Mouse (Mus musculus): Measurements from ENCODE around the gene Mmp2. TPM values are rescaled to one million over a fixed set of nuclear protein-coding genes. Genes with fewer than 3 reads are reported as not detected.
"Not testable (repeated sequence)": the region's sequence is repeated elsewhere in the genome, so short reads cannot be mapped to it uniquely, and the experiment has no call there.

Gene Mmp2
- total and polyA plus RNA-seq, 3 experiments = not detected

GRCm38 (mm10) chr8:92791999-92792398 lies 35.1 kb upstream of the Mmp2 start:
- H3K4me3 ChIP-seq (replicated peaks in 1 of 3; ENCODE audit: low read depth in 2 of 3, low read length in 2 of 3, poor library complexity in 1 of 3); H3K36me3 ChIP-seq (replicated peaks in 1 of 2; ENCODE audit: control insufficient read depth in 1 of 2, insufficient read depth in 1 of 2, low read length in 1 of 2); in situ Hi-C loops (cut with MboI; ENCODE audit: low pct_ligation_motif_present, low pct_unique_long_range_greater_than_20kb, low sequenced_read_pairs); H3K27ac ChIP-seq (ENCODE audit: insufficient read depth, low read depth); H3K4me2 ChIP-seq (ENCODE audit: insufficient read depth, low read depth, poor library complexity, severe bottlenecking); DNase-seq (ENCODE audit: extremely low read depth); H3K4me1 ChIP-seq (ENCODE audit: control insufficient read depth in 1 of 2, insufficient read depth in 2 of 2); H3K79me2 ChIP-seq (replicated peaks; ENCODE audit: control insufficient read depth, extremely low read depth, insufficient read depth, poor library complexity, severe bottlenecking); H3K27me3 ChIP-seq (replicated peaks); dilution Hi-C loops (cut with MboI; ENCODE audit: extremely low pct_ligation_motif_present, extremely low pct_unique_long_range_greater_than_20kb, low sequenced_read_pairs); H3K9ac ChIP-seq (ENCODE audit: insufficient read depth, low read depth): not testable (repeated sequence)
- H3K9me3 ChIP-seq (replicated peaks; ENCODE audit: low read length) = peaks cover 76% of the 10 kb centered on the region

- H3K4me3 ChIP-seq (replicated peaks in 1 of 3; ENCODE audit: low read depth in 2 of 3, low read length in 2 of 3, poor library complexity in 1 of 3) = no peak overlapping the region
- in situ Hi-C loops (cut with MboI; ENCODE audit: low pct_ligation_motif_present, low pct_unique_long_range_greater_than_20kb, low sequenced_read_pairs) (no loop called here), dilution Hi-C loops (cut with MboI; ENCODE audit: extremely low pct_ligation_motif_present, extremely low pct_unique_long_range_greater_than_20kb, low sequenced_read_pairs) (no loop called here)
- H3K9ac ChIP-seq (ENCODE audit: insufficient read depth, low read depth) = no peak overlapping the region
- no peak for DNase-seq (ENCODE audit: extremely low read depth)
- no peaks in the 10 kb centered on the region for H3K27me3 ChIP-seq (replicated peaks)
- no peak for TF ChIP-seq ZNF384 (IDR thresholded peaks at IDR 0.05; ENCODE audit: low read depth, low read length)
- TF ChIP-seq RCOR1 (conservative IDR thresholded peaks at IDR 0.05; ENCODE audit: low read depth, low read length) = no peak
- no peak for TF ChIP-seq RAD21 (IDR thresholded peaks at IDR 0.05; ENCODE audit: low read depth, low read length)
- TF ChIP-seq ELF1 (IDR thresholded peaks at IDR 0.05; ENCODE audit: low read depth, low read length) = no peak
- no peak for TF ChIP-seq SIN3A (IDR thresholded peaks at IDR 0.05; ENCODE audit: low read length)
- TF ChIP-seq BHLHE40 (IDR thresholded peaks at IDR 0.05; ENCODE audit: low read depth, low read length) = no peak
- TF ChIP-seq POLR2AphosphoS2 (IDR thresholded peaks at IDR 0.05; ENCODE audit: low read depth, low read length) = no peak
- TF ChIP-seq CTCF (conservative IDR thresholded peaks at IDR 0.05 in 1 of 2, IDR thresholded peaks at IDR 0.05 in 1 of 2; ENCODE audit: low read depth in 2 of 2, low read length in 2 of 2) = no peak
- no peak for TF ChIP-seq TCF12 (IDR thresholded peaks at IDR 0.05; ENCODE audit: low read depth, low read length)
- no peak for TF ChIP-seq TBP (conservative IDR thresholded peaks at IDR 0.05; ENCODE audit: low read depth, low read length)
- TF ChIP-seq JUND (conservative IDR thresholded peaks at IDR 0.05; ENCODE audit: low read depth, low read length) = no peak
- no peak for TF ChIP-seq CHD2 (IDR thresholded peaks at IDR 0.05; ENCODE audit: low read length)
- TF ChIP-seq MEF2A (IDR thresholded peaks at IDR 0.05; ENCODE audit: borderline replicate concordance, low read depth, low read length) = no peak
- no peak for TF ChIP-seq PAX5 (IDR thresholded peaks at IDR 0.05; ENCODE audit: low read length)
- no peak for TF ChIP-seq GABPA (IDR thresholded peaks at IDR 0.05; ENCODE audit: insufficient replicate concordance, low read depth, low read length)
- TF ChIP-seq POLR2A (IDR thresholded peaks at IDR 0.05; ENCODE audit: low read depth, low read length) = no peak
- TF ChIP-seq ETS1 (conservative IDR thresholded peaks at IDR 0.05; ENCODE audit: low read depth, low read length) = no peak
- no peak for TF ChIP-seq MXI1 (IDR thresholded peaks at IDR 0.05; ENCODE audit: low read depth, low read length)
- TF ChIP-seq SMC3 (IDR thresholded peaks at IDR 0.05; ENCODE audit: low read depth, low read length) = no peak
- TF ChIP-seq MAZ (IDR thresholded peaks at IDR 0.05; ENCODE audit: low read depth, low read length) = no peak
- no peaks in the 10 kb centered on the region for H3K4me1 ChIP-seq (ENCODE audit: control insufficient read depth in 1 of 2, insufficient read depth in 2 of 2)
- no peak overlapping the region for H3K4me2 ChIP-seq (ENCODE audit: insufficient read depth, low read depth, poor library complexity, severe bottlenecking)
- H3K9me3 ChIP-seq (replicated peaks; ENCODE audit: low read length) = peaks cover 79% of the 10 kb centered on the region
- H3K36me3 ChIP-seq (replicated peaks in 1 of 2; ENCODE audit: control insufficient read depth in 1 of 2, insufficient read depth in 1 of 2, low read length in 1 of 2) = no peaks in the 10 kb centered on the region
- no peaks in the 10 kb centered on the region for H3K79me2 ChIP-seq (replicated peaks; ENCODE audit: control insufficient read depth, extremely low read depth, insufficient read depth, poor library complexity, severe bottlenecking)
- no peak overlapping the region for H3K27ac ChIP-seq (ENCODE audit: insufficient read depth, low read depth)
Observed at GRCm38 (mm10) chr8:92793852-92794580, 33.1 kb upstream of the Mmp2 start.

Data from CH12.LX (cell line).